Mouse (Mus musculus) left cerebral cortex, postnatal 36 days (tissue): ENCODE results near the gene Nhs. TPM values are rescaled to one million over a fixed set of nuclear protein-coding genes. Genes with fewer than 3 reads are reported as not detected.

ENCODE experiments used
- DNase-seq, 2 experiments: peaks; one replicate each; pipeline ENCODE4 v3.0.0; 2021 to 2022; ENCODE audit warnings: low spot score in 2 of 2, mixed read lengths in 1 of 2
- intact Hi-C: fragments of 180-260 bp; cut with DNase I; formaldehyde crosslinking; loops from one replicate; pipeline ENCODE4 v1.15.1; 2025
- total RNA-seq, 2 experiments: library from RNA; stranded (reverse); gene quantifications; 2 replicates each; pipeline ENCODE4 v1.2.3; 2021

Nhs gene
- total RNA-seq = 1 to 10 TPM; 2.4 to 4.7 TPM

DNA sequence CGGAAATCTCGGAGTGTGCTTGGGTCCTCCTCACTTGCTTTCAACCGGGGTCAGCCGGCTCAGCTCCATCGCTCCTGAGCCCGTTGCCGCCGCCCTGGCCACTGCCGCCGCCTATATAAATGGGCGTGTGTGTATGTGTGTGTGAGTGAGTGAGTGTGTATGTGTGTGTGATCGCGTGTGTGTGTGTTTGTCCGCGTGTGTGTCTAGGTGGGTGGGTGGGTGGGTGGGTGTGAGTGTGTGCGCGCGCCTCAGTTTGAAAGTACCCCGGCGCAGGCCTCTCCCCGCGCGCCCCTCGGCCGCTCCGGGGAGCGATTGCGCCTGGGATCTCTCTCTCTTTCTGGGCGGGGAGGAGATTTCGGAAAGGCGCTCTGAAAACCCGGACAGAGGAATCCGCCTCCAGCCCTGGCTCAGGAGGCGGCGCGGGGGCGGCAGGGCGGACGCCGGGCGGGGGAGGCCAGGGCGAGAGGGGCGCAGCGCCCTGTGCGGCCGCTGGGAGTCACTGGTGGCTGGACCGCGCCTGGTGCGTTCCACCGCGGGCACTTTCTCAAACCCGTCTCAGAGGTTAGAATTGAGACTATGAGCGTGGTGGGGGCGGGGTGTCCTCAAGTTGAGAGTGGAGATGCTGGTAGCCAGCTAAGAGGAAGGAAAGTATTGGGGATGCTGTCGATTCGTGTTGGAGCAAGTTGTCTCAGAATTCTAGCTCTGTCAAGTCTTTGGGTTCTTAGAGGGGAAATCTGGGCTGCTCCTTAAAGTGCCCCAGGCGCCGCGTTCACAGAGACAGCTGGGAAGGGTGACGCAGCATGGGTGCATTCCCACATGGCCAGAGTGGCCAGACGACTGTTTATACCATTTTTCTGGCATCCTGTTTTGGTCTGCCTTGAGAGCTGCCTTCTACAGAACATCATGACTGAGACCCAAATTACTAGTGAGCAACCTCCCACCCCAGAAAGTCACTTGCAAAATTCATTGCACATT, at the start of gene Nhs:
TSS of gene Nhs (minus strand) at position 94 of the 975 bp plus-strand sequence.
- DNase-seq = peak; percentile 24 to 33
- intact Hi-C loops = loop anchor here (10.0 kb wide), 1 partner anchor 175 kb away; no protein-coding TSS in a partner anchor

GRCm38 (mm10) chrX:162206350-162206884, 46.9 kb upstream of the Nhs start:
- no peak for DNase-seq
- intact Hi-C loops = no loop called here

DNA sequence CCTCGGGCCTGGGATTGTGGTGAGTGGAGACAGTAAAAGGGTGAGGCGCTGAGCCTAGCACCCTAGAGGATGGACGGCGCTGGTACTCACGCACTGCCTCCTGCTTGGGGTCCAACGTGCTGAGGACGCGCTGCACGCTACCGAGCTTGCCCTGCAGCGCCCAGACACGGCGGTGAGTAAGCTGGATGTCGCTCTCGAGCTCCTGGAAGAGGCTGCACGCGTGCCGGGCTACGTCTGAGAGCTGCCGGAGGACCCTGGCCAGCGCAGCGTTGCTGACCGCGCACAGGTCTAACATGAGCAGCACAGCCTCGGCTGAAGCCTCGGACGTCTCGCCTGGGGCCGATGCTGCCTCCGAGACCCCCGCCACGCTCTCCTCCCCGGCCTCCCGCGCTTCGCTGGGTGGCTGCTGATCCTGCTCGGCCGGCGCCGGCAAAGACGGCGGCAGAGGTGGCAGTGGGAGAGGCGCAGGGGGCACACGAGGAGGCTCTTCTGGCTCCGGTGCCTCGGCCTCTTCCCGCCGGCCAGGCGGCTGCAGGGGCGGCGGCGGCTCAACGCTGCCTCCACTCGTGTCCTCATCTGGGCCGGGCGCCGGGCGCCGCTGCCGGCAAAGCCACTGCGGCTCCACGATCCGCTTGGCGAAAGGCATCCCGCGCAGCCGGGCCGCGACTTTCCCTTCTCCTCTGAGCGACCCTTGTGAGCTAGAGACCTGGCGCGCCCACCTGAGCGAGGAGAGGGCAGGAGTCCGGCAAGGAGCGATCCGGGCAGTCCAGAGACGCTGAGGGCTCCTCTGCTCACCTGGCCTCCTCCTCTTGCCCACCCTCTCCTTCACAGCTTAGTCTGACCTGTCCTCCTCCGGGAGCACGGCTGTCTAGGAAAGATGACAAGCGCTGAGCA, 540 bp downstream of the Nhs start:
- intact Hi-C loops = loop anchor here (10.0 kb wide), 1 partner anchor 174 kb away; no protein-coding TSS in a partner anchor
- peak; percentile 9 to 31 for DNase-seq

DNA sequence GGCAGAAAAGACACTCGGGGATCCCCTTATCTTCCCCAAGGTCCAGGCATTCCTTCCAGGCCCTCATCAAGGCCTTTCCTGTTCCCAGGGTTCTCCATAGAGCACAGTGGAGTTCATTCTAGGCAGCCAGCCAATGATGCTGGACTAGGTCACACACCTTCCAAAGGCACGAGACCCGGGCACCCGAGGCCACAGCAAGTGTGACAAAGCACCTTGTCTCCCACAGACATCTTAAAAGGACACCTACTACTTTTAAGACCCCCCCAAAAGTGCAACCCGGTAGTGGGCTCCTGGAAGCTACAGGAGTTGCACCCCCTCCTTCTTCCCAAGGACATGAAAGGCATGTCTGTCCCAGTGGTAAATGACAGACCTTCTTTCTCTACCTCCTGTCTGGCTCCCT, 1.4 kb downstream of the Nhs start:
- DNase-seq = no peak
- intact Hi-C loops = loop anchor here (10.0 kb wide), 1 partner anchor 173 kb away; no protein-coding TSS in a partner anchor

DNA sequence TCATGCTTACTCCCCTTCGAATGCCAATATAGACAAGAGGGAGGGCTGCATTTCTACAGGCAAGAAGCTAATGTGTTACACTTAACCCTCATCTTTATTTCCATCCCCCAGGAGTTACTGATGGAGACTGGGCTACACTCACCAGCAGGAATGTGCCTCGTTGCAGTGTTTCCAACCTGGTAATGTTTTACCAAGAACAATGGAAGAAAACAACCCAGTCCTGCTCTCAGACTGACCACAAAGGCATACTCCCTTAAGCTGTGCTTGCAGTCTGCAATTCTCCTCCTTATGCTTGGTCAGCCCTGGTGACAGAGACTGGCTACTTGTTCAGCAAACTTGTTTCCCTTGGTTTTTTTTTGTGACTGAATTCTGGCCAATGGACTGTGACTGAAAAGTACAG, 21.7 kb downstream of the Nhs start:
- DNase-seq = no peak
- intact Hi-C loops = no loop called here

GRCm38 (mm10) chrX:162113257-162113656, 46.3 kb downstream of the Nhs start:
- DNase-seq = no peak
- intact Hi-C loops = no loop called here

DNA sequence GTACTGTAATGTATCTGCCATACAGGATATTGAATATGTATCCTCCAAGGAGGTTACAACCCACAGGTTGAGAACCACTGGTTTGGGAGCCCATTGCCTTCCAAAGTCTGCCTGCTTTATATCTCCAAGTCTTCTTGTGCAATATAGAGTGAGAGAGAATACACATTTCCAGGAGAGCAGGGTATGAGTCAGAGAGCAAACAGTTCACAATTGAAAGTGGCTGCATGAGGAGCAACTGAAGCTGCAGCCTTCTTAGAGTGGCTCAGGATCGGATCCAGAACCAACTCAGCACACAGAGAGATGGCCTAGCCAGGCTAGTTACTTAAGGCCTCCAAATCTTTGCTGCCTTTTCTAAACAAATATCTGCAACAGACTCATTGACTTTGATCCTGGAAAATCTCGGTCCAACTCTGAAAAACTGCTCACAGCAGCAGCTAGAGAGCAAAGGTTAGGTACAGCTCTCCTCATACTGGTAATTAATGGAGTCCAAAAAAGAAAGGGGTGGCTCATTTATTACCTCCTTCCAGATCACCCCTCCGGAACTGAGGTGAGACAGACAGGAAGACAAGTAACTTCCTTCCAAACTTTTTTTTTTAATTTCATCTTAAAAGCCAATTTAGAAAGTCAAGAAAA, 56.6 kb downstream of the Nhs start:
- no peak for DNase-seq
- intact Hi-C loops = no loop called here

- no peak for DNase-seq
- intact Hi-C loops = no loop called here
Observed at GRCm38 (mm10) chrX:162098364-162098763, 61.2 kb downstream of the Nhs start.

GRCm38 (mm10) chrX:162087291-162087690, 72.2 kb downstream of the Nhs start:
- intact Hi-C loops = no loop called here
- DNase-seq = peak in 1 of 2 experiments; percentile 3

DNA sequence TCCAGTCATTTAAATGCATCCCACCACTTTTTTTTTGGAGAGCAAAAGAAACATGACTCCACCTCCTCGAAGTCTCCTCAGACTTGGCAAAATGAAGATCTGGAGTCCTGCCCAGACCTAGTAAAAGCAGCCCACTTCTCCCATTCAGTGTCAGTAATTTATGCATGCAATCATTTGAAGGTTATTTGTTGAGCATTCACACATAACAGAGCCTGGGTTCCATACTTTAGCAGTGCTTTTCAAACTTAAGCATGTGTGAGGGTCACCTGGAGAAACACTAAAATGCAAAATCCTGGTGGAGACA, 73.7 kb downstream of the Nhs start:
- intact Hi-C loops = no loop called here
- DNase-seq = peak; percentile 5 to 7

- intact Hi-C loops = no loop called here
- no peak for DNase-seq
Observed at GRCm38 (mm10) chrX:162085062-162085896, 74.3 kb downstream of the Nhs start.

- no peak for DNase-seq
- intact Hi-C loops = no loop called here
Observed at GRCm38 (mm10) chrX:162063164-162063563, 96.4 kb downstream of the Nhs start.

DNA sequence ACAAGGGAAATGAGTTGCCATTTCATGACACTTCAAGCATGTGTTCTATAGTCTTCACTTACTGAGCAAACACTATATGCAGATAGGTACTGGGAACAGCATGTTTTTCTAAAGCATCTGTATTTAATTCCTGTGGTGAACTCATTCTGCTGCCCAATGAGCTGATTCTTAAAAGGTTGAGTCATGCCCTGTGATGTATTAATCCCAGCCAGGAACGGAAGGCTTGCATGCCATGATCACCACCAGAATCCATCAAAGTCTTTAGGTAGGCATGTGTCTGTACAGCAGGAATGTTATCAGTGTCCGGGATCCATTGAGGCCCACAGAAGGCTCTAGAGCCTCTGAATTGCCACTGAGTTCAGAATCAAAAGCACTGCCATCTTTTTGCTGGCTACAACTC, 103.9 kb downstream of the Nhs start:
- intact Hi-C loops = no loop called here
- no peak for DNase-seq

GRCm38 (mm10) chrX:162053566-162053965, 106.0 kb downstream of the Nhs start:
- intact Hi-C loops = no loop called here

DNA sequence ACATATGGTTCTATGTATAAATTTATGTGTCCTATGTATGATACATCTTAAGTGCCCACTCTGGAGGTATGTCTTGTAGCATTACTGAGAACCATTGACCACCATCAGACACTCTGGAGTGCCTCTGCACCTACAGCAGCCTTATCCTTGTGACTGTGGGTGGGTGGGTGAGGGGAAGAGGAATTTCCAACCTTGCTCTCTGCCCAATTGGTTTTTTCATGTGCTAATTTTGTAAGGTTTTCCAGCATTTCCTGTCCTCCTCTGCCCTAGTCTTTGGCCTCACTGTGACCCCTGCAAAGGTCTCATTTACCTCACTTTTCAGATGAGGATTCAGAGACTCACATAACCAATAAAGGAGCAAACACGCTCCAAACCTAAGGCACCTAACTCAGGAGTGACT, 107.0 kb downstream of the Nhs start:
- DNase-seq = no peak
- intact Hi-C loops = no loop called here

More at GRCm38 (mm10) chrX:162053566-162053965, 106.0 kb downstream of the Nhs start:
- no peak for DNase-seq

DNA sequence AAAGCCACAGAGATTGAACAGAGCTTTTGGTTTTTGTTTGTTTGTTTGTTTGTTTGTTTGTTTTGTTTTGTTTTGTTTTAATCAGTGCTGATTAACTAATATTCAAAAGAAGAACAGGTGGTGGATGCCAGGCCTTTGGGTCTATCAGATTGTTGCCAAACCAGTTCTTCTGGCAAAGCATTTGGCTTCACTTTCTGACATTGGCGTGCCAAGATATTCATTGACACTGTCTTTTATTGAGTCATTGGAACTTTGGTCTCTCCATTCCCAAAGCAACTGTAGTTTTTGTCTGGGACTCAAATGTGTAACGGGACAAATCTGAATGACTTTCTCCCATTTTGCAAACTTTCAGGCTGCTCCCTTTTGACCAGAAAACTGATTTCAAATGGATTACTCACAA, 109.9 kb downstream of the Nhs start:
- DNase-seq = no peak
- intact Hi-C loops = no loop called here

DNA sequence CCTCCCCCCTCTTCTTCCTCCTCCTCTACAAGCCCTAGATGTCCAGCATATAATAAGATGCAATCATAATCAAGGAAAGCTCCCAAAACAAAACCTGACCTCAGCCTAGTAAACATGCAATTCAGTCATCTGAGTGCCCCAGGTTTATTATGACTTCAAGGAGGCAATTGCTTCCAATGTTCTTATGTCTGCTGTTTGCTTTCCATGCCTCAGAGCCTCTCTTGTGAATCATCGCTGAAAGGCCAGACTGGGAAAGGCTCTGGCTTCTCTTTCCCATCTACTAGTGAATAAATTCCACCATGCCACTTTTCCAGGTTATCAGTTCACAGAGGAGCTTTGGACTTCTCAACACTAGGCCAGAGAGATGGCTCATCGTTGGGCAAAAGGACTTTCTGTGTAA, 114.0 kb downstream of the Nhs start:
- no peak for DNase-seq
- intact Hi-C loops = no loop called here

- no peak for DNase-seq
- intact Hi-C loops = no loop called here
Observed at GRCm38 (mm10) chrX:162044109-162044508, 115.4 kb downstream of the Nhs start.
